Mouse (Mus musculus) kidney, adult 9 months (tissue): ENCODE results near the gene Serpinb6a.

Source experiments
- DNase-seq: peaks from one replicate; pipeline ENCODE4 v3.0.0; 2022

Gene Serpinb6a

GRCm38 (mm10) chr13:33905176-33905954 lies 97.2 kb downstream of the Serpinb6a start, which contains the start of gene Serpinb6c:
Gene Serpinb6c, minus strand, starts transcription at chr13:33905708.
- no peak for DNase-seq

GRCm38 (mm10) chr13:33903290-33903689 lies 99.3 kb downstream of the Serpinb6a start:
- DNase-seq = no peak

- peak; percentile 15 for DNase-seq
Measured at GRCm38 (mm10) chr13:33894207-33894606, 108.4 kb downstream of the Serpinb6a start.
